Mouse (Mus musculus) cerebellum, postnatal 10 days (tissue): ENCODE results near the gene Copz2.

Source experiments
- DNase-seq, 2 experiments: peaks; one replicate each; pipeline ENCODE4 v3.0.0; 2021; ENCODE audit warnings: mixed read lengths in 2 of 2

The Copz2 gene

DNA sequence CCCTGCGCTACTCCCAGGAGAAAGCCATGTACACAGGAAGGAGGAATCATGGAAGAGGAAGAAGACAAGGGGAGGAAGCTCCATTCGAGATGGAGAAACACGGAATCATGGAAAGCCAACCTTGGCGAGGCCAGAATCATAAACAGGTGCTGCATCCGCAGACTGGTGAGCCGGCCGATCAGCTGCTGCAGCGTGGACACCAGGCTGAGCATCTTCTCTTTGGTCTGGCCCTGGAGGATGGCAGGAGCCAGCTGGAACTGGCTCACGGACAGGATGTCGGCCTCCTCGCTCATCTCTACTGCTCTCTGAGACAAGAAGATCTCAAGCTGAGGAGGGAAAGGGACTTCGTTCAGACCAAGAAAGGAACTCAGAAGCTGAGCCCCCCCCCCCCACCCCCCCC lies 58.9 kb downstream of the Copz2 start:
- DNase-seq, result peak; percentile 58 to 63

- DNase-seq, result peak; percentile 93 to 94
Measured at GRCm38 (mm10) chr11:96910003-96910402, 60.3 kb downstream of the Copz2 start.
